ENCODE assay signal across 10 mouse cellular contexts in genomic region chr6:25278509-25278908, GRCm38 (mm10).
DNase-seq lines count a peak whose midpoint lies in the region; ATAC-seq and TF ChIP-seq lines count a peak whose summit lies in the region.
"Had no signal": no experiment of that assay in that cellular context is flagged by ENCODE, and none has a peak within 500 bp of the region (broad histone marks: within the 10 kb centered on the region; RNA-seq: fewer than 3 reads in every experiment).

No protein-coding gene starts in this region.

- intact Hi-C loops in gastrocnemius, postnatal 14 days (cut with DNase I; ENCODE audit: low total_unique reads) = no loop called here
- intact Hi-C loops in gastrocnemius, adult 2 months (cut with DNase I) = no loop called here

- peak; percentile 89 for ATAC-seq in neural tube, embryonic 12.5 days (ENCODE audit: low FRiP score, low read depth)
- peak; percentile 54; the same call in 1 of the 2 replicates for ATAC-seq in hindbrain, embryonic 15.5 days (ENCODE audit: low FRiP score, low read depth)

- DNase-seq in gastrocnemius, postnatal 14 days = peak; percentile 10
- no peak for DNase-seq in gastrocnemius, adult 2 months
- DNase-seq in neural tube, embryonic 10.5 days (ENCODE audit: extremely low spot score, low spot score) = no peak
- peak; percentile 84 for DNase-seq in retina, postnatal 1 day
- no peak for DNase-seq in thymus, postnatal 14 days
- no peak for DNase-seq in thymus, postnatal 0 days (ENCODE audit: low spot score)
- DNase-seq: cerebellum, adult 2 months had no signal

- TF ChIP-seq CTCF in gastrocnemius, adult 2 months (IDR thresholded peaks at IDR 0.05) = no peak

- no peak overlapping the region for H3K9ac ChIP-seq in neural tube, embryonic 12.5 days
- H3K9ac ChIP-seq in hindbrain, embryonic 15.5 days = no peak overlapping the region
- H3K9ac ChIP-seq: stomach, embryonic 15.5 days had no signal

- H3K4me2 ChIP-seq in neural tube, embryonic 12.5 days (replicated peaks) = no peak overlapping the region
- H3K4me2 ChIP-seq in hindbrain, embryonic 15.5 days = no peak overlapping the region
- H3K4me2 ChIP-seq: stomach, embryonic 15.5 days had no signal

- no peaks in the 10 kb centered on the region for H3K27me3 ChIP-seq in neural tube, embryonic 12.5 days (replicated peaks)
- no peaks in the 10 kb centered on the region; the same call in 1 of the 2 replicates for H3K27me3 ChIP-seq in hindbrain, embryonic 15.5 days
- H3K27me3 ChIP-seq: stomach, embryonic 15.5 days had no signal

- H3K4me3 ChIP-seq in gastrocnemius, adult 2 months = no peak overlapping the region
- no peak overlapping the region for H3K4me3 ChIP-seq in neural tube, embryonic 12.5 days
- H3K4me3 ChIP-seq in hindbrain, embryonic 15.5 days = no peak overlapping the region
- H3K4me3 ChIP-seq: stomach, embryonic 15.5 days had no signal

- 19% methylated on average over 1 of the region's 1 CpGs for WGBS in neural tube, embryonic 12.5 days
- WGBS in hindbrain, embryonic 15.5 days = 13% methylated on average over 1 of the region's 1 CpGs

- peaks cover 3% of the 10 kb centered on the region; the same call in 1 of the 2 replicates for H3K4me1 ChIP-seq in neural tube, embryonic 12.5 days
- no peaks in the 10 kb centered on the region; the same call in 1 of the 2 replicates for H3K4me1 ChIP-seq in hindbrain, embryonic 15.5 days (replicated peaks)
- H3K4me1 ChIP-seq: stomach, embryonic 15.5 days had no signal

- H3K36me3 ChIP-seq in neural tube, embryonic 12.5 days = no peaks in the 10 kb centered on the region
- no peaks in the 10 kb centered on the region for H3K36me3 ChIP-seq in hindbrain, embryonic 15.5 days
- H3K36me3 ChIP-seq: stomach, embryonic 15.5 days had no signal

- no peaks in the 10 kb centered on the region for H3K9me3 ChIP-seq in neural tube, embryonic 12.5 days
- H3K9me3 ChIP-seq in hindbrain, embryonic 15.5 days = no peaks in the 10 kb centered on the region
- H3K9me3 ChIP-seq: stomach, embryonic 15.5 days had no signal

- H3K27ac ChIP-seq in gastrocnemius, adult 2 months = no peak overlapping the region
- H3K27ac ChIP-seq in neural tube, embryonic 12.5 days = no peak overlapping the region
- H3K27ac ChIP-seq in hindbrain, embryonic 15.5 days (replicated peaks) = no peak overlapping the region
- H3K27ac ChIP-seq: stomach, embryonic 15.5 days had no signal

Comparison
In these comparisons a context has a peak if more than half of its experiments do, and no peak if none do; other contexts are left out.
1. DNase-seq: peak in gastrocnemius, postnatal 14 days (single experiment) and retina, postnatal 1 day (single experiment); none in gastrocnemius, adult 2 months (single experiment), neural tube, embryonic 10.5 days (single experiment), thymus, postnatal 14 days (single experiment) and thymus, postnatal 0 days (single experiment).